Mouse (Mus musculus) G1E (cell line): Measurements from ENCODE around the gene C3.

Experiments
- CTCF ChIP-seq: IDR thresholded peaks from 2 replicates; pipeline ENCODE4 v1.5.1; 2012; ENCODE audit warnings: low read depth, low read length, inconsistent platforms, mixed read lengths
- GATA1 ChIP-seq: IDR thresholded peaks from 2 replicates; pipeline ENCODE4 v1.6.1; 2012; ENCODE audit warnings: borderline replicate concordance, low read length, inconsistent platforms, mixed read lengths
- GATA2 ChIP-seq: IDR thresholded peaks from 2 replicates; pipeline ENCODE4 v1.6.1; 2012; ENCODE audit warnings: low read depth, low read length, inconsistent platforms, borderline replicate concordance

DNA sequence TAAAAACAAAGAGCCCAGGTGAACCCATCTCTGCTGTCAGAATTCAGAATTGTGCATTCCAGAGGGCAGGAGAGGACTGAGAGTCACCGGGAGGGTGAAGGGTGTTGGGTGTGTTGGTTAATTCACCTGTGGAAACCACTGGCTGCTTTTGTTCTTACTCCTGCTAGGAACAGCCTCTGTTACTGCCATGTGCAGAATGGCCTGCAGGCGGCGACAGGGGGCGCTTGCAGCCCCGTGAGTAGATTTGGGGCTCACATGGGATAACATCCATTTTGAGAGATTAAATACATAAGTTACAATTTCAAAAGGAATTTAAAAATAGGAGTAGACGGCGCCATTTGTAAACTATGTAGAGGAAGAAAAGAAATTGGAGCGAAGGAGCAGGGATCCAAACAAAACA, 47.6 kb downstream of the C3 start:
- TF ChIP-seq GATA2 (no peak), CTCF (peak; percentile 50), GATA1 (no peak)
